Mouse (Mus musculus): ENCODE data around the gene Inmt. TPM values are rescaled to one million over a fixed set of nuclear protein-coding genes. Genes with fewer than 3 reads are reported as not detected.

Inmt gene
- polyA plus RNA-seq, 1 experiment from 2014 or later, result not detected

Other genes starting within 250 kb of the Inmt start
- gene Nod1, start 202.4 kb downstream of the Inmt start, polyA plus RNA-seq (2016; fragmentation: Nextera tagmentation; extraction: Ambion mirVana), result 2.5 and 3.6 TPM in 2 replicates
- gene Ggct, start 182.1 kb downstream of the Inmt start, polyA plus RNA-seq (2016; fragmentation: Nextera tagmentation; extraction: Ambion mirVana), result 10.8 and 11.5 TPM in 2 replicates
- gene Gars, start 137.0 kb downstream of the Inmt start, polyA plus RNA-seq (2016; fragmentation: Nextera tagmentation; extraction: Ambion mirVana), result 198 and 207 TPM in 2 replicates
- 0.42 and 0.52 TPM in 2 replicates for gene Crhr2, start 42.0 kb downstream of the Inmt start, polyA plus RNA-seq (2016; fragmentation: Nextera tagmentation; extraction: Ambion mirVana)
- 17.6 and 18.1 TPM in 2 replicates for gene Mindy4, start 28.3 kb upstream of the Inmt start, polyA plus RNA-seq (2016; fragmentation: Nextera tagmentation; extraction: Ambion mirVana)
- 5.0 and 7.9 TPM in 2 replicates for gene Aqp1, start 161.4 kb upstream of the Inmt start, polyA plus RNA-seq (2016; fragmentation: Nextera tagmentation; extraction: Ambion mirVana)
- gene Ghrhr, start 201.3 kb upstream of the Inmt start, polyA plus RNA-seq (2016; fragmentation: Nextera tagmentation; extraction: Ambion mirVana), result not detected in 2 replicates